Mouse (Mus musculus): ENCODE measurements around the gene Cpm. TPM values are rescaled to one million over a fixed set of nuclear protein-coding genes. Genes with fewer than 3 reads are reported as not detected.

The Cpm gene
- total RNA-seq, 2 experiments from 2014 or later: 0.85 TPM; not detected in 1

GRCm38 (mm10) chr10:117667663-117668507 is 38.6 kb downstream of the Cpm start:
- ATAC-seq (replicated peaks; ENCODE audit: low FRiP score, low TSS enrichment, poor library complexity, severe bottlenecking): no peak

DNA sequence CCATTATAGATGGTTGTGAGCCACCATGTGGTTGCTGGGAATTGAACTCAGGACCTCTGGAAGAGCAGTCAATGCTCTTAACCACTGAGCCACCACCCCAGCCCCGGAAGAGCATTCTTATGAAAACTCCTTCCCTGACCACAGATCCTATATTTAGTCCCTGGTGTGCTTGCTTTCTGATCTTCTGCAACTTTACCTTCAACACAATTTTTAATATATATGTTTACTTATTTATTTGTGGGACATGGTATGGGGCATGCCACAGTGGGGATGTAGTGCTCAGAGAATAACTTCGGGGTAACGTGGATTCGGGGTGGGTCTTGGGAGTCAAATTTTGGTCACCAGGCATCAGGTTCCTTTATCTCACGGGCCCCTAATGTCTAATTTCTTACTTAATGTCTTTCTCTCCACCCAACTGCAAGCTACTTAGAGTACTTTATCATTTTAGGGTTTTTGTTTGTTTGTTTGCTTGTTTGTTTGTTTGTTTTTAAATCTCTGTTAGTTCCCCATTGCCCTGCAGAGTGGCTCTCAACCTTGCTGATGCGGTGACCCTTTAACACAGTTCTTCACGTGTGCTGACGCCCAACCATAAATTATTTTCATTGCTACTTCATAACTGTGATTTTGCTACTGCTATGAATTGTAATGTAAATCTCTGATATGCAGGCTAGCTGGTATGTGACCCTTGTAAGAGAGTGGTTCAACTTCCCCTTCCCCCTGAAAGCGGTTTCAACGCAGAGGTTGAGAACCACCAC is 39.4 kb downstream of the Cpm start:
- ATAC-seq (replicated peaks; ENCODE audit: low FRiP score, low TSS enrichment, poor library complexity, severe bottlenecking): no peak

- ATAC-seq (replicated peaks; ENCODE audit: low FRiP score, low TSS enrichment, poor library complexity, severe bottlenecking): no peak
Measured at GRCm38 (mm10) chr10:117669449-117670090, 40.3 kb downstream of the Cpm start.

- ATAC-seq (replicated peaks; ENCODE audit: low FRiP score, low TSS enrichment, poor library complexity, severe bottlenecking): no peak
Measured at GRCm38 (mm10) chr10:117670092-117670491, 40.8 kb downstream of the Cpm start.

- ATAC-seq (replicated peaks; ENCODE audit: low FRiP score, low TSS enrichment, poor library complexity, severe bottlenecking): no peak
Measured at GRCm38 (mm10) chr10:117670791-117671190, 41.5 kb downstream of the Cpm start.

- ATAC-seq (replicated peaks; ENCODE audit: low FRiP score, low TSS enrichment, poor library complexity, severe bottlenecking): no peak
Measured at GRCm38 (mm10) chr10:117671266-117671665, 42.0 kb downstream of the Cpm start.

DNA sequence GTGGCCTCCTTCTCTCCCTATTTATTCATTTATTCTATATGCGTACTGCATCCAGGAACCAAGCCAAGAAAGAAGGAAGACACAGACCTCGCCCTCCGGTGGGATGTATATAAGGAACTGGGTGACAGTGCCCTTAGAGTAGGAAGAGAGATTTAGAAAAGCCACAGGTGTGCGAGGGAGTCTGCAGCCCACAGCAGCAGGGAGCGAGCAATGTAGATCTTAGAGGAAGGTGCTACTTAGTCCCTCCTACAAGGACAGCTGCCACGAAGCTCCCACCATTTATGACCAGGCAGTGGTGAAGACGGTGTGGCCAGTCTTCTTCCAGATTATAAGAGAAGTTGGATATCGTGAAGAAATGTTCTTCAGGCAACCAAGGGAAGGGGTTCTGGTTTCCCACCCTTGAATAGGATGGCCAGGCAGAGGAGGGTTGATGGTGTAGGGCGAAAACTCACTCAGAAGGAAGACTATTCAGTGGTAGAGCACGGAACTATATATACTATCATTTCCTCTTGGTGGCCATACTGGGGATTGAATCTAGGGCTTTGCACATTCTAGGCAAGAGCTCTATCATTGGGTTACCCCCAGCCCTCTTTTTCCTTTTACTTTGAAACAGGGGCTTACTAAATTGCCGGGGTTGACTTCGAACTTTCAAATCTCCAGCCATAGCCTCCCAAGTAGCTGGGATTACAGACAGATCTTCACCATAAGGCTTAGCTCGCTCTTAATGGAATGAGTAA is 42.8 kb downstream of the Cpm start:
- no peak for ATAC-seq (replicated peaks; ENCODE audit: low FRiP score, low TSS enrichment, poor library complexity, severe bottlenecking)

GRCm38 (mm10) chr10:117672693-117673092 is 43.4 kb downstream of the Cpm start:
- no peak for ATAC-seq (replicated peaks; ENCODE audit: low FRiP score, low TSS enrichment, poor library complexity, severe bottlenecking)

DNA sequence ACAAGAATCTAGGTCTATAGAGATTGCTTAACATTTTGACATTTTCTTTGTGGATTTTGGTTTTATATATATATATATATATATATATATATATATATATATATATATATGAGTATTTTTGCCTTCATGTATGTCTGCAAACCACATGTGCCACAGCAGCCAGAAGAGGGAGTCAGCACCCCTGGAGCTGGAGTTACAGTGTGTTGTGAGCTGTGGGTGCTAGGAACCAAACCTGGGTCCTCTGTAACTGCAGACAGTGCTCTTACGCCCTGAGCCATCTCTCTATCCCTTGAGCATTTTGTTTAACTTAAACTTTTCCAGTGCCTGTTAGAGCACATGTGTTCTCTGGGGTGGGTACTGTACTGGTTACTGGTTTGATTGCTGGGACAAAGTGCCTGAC is 44.6 kb downstream of the Cpm start:
- ATAC-seq (replicated peaks; ENCODE audit: low FRiP score, low TSS enrichment, poor library complexity, severe bottlenecking): no peak

DNA sequence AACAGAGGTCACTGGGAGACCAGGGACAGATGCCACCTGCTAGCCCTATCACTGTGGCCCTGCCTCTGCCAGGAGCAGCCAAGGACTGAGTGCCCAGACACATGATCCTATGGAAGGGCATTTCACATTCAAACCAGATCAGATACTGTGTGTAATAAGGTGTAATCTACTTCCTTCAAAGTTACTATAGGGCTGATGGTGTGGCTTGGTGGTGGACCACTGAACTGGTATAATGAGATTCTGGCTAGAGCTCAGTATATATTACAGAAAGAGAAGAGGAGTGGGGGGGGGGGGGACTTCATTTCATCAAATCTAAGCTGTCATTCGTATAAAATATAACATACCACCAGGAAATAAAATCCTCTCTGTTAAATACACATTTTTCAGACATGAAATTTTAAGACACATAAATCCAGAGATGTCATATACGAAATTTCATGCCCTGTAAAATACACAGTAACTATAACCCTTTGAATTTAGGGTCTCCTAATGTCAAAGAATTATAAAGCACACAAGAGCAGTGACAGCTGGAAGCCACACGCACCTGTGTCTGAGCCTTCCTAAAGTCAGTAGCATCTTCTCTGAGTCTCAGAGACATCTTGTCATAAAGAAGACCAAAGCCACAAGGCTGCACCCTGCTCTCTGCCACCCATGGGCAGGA is 45.2 kb downstream of the Cpm start:
- ATAC-seq (replicated peaks; ENCODE audit: low FRiP score, low TSS enrichment, poor library complexity, severe bottlenecking): no peak

DNA sequence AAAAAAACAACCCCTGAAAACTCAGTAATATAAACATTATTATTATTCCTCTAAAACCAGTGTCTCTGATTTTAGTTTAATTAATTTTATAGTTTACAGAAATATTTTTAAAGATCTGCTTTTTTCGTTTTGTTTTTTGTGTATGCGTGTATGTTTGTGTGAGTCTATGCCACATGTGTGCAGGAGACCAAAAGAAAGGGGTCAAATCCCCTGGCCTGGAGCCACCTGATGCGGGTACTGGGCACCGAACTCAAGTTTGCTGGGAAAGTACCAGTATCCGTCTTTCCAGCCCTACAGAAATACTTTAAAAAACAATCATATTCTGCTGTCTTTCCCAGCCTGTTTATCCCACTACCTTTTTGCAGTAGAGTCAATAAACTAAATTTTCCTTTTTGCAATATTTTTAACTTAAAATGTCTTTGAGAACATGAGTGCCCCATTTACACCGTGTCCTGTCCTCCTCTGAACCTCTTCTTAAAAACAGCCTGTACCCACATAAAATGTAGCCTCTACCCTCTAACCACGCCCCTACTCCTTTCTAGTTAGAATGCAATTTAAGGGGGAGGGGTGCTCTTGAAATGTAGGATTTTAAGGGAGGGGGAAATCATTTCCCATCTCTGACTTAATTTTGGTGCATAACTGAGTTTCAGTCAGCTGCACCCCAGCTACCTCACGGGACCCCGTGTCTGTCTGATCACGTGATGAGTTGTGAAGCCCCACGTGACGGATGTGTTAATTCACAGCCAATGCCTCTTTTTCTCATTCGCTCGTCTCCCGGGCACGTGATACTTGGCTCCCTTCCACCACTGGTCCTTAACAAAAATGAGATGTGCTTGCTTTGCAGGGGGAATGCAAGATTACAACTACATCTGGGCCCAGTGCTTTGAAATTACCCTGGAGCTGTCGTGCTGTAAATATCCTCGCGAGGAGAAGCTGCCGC is 46.1 kb downstream of the Cpm start:
- no peak for ATAC-seq (replicated peaks; ENCODE audit: low FRiP score, low TSS enrichment, poor library complexity, severe bottlenecking)

DNA sequence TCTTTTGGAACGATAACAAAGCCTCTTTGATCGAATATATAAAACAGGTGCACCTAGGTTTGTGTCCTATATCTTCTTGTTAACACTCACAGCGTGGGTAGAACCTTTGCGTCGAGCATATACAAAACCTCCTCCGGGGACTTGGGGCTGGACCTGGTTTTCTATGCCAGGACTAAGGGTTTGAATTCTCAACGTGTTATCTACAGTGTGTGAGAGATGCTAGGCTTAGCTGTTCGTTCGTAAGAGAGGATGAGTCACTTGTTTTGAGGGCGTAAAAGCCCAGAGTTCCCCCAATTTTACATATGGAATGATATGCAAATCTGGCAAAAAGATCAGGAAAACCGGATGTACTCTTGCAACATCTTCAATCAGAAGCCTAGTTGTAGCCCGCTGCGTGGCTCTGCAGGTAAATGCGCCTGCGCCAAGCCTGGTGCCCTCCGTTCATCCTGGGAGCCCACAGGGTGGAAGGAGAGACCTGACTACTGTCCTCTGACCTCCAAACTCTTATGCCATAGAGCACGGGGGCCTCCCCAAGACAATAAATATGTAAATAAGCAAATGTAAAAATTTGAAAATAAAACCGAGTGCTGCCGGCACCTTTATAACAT is 46.8 kb downstream of the Cpm start:
- ATAC-seq (replicated peaks; ENCODE audit: low FRiP score, low TSS enrichment, poor library complexity, severe bottlenecking): no peak

DNA sequence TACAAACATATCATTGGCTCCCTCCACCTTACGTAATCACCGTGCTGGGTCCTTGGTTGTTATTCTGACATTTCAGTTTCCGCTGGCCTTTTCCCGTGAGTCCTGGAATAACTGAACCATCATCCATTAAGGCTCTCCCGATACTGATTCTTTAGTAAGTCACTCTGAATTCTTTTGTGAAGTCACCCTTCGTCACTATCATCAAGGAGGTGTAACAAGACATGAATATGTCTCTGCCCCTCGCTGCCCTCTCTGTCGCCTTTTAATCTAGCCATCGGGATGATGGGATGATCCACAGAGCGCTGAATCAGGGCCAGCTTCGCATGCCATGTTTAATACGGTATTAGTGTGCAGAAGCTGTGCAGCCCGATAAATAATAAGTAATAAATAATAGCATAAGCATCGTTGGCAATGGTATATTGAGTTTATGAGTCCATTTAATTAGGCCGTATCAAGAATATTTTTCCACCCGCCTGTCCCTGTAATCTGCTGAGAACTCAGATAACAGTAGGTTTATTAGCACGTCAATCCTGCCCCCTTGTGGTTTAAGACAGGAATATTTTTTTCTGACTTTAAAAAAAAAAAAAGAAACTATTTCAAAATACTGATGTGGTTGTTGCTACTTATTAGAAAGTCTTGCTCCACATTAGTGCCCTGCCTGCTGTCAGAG is 47.5 kb downstream of the Cpm start:
- ATAC-seq (replicated peaks; ENCODE audit: low FRiP score, low TSS enrichment, poor library complexity, severe bottlenecking): peak; percentile 32; the same call in 1 of the 2 replicates

DNA sequence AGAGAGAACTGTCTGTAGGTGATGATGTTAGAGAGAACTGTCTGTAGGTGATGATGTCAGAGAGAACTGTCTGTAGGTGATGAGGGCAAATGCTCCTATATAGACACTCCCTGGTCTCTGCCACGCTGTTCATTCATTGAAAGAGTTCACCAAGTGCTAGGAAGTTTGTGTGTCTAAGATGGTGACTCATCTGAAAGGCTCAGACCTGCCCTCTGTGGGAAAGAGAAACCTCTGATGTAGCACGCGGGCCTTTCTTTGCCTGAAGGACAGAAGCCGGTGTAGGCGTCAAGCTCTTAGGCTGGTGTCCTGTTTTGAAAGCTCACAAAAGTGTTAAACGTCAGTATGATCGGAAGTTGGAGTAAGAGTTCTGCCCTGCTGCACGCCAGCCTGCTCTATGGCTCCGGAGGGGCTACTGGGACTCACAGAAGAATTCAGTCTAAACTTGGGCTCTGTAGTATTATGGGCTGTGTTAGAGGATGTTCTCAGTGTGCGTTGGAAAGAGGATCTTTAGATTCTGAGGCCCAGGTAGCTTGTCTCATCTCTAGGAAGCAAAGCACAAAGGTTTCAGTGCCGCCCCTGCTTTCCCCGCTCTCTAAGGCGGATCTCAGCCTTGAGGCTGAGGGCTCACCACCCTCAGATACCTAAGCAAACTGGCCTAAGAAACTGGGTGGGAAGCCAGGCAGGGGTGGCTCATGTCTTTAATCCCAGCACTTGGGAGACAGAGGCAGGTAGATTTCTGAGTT is 48.4 kb downstream of the Cpm start:
- no peak for ATAC-seq (replicated peaks; ENCODE audit: low FRiP score, low TSS enrichment, poor library complexity, severe bottlenecking)

GRCm38 (mm10) chr10:117678357-117678756 is 49.1 kb downstream of the Cpm start:
- ATAC-seq (replicated peaks; ENCODE audit: low FRiP score, low TSS enrichment, poor library complexity, severe bottlenecking): peak; percentile 48

DNA sequence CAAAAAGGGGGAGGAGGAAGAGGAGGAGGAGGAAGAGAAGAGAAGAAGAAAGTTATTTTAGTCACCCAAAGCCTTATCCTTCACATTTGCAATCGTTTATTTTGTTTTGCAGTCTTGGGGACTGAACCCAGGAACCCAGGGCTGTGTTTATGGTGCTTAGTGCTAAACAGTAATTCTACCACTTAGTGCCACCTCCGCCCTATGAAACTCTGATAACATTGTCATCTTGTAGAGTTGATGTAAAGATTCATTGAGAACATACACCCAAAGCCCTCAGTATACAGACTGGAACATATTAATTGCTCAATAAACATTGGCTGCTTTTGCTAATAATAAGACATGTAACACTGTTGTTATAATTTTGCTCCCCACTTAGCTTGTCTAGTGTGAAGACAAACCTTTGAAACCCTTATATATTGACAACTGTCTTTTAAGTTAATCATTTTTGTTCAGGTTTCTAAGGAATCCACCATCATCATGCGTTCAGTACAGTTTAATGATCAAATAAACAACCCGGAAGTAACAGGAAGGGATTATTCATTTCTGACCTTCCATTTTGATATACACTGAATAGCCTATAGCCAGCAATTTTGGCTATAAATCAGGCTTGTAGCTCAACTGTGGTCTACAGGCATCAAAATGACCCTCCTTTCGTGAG is 49.9 kb downstream of the Cpm start:
- ATAC-seq (replicated peaks; ENCODE audit: low FRiP score, low TSS enrichment, poor library complexity, severe bottlenecking): no peak

All from megakaryocyte-erythroid progenitor cell, adult 5-6 weeks (primary cell).